Mouse (Mus musculus): ENCODE results near the gene Adh1.

The Adh1 gene

DNA sequence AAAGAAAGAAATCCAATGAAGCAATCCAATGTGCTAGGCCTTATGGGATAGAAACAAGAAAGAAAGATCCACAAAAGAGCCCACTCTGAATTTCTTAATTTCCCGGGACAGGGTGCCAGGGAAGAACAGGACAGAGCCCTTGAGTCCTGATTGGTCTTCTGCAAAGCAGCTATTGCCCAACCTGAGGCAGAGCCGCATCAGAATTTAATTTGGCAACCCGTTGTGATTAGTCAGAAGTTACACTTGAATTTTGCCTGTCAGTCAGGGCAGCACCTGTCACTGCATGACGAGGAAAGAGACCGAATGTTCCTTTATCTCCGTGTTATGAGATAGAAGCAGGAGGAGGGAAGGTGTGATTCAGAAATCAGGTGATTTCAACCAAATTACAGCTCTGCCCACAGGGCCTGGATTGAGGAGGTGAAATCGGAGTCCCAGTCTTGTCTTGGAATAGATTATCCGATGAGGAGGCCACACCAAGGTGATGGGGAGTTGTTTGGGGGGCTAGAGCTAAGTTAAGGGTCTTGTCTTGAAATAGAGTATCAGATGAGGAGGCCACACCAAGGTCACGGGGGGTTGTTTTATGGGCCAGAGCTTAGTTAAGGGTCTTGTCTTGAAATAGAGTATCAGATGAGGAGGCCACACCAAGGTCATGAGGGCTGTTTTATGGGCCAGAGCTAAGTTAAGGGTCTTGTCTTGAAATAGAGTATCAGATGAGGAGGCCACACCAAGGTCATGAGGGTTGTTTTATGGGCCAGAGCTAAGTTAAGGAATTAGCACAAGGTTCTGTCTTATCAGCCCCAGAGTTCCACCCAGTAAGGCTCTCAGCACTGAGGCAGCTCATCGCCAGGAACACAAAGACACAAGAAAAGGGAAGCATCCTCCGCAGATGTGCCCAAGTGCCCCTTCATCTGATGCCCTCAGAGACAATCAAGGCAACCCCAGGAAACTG is at the start of gene Adh1:
Gene Adh1, plus strand, starts transcription at position 271 of the 949 bp plus-strand sequence.
- no peak for DNase-seq (ENCODE audit: low spot score)

DNA sequence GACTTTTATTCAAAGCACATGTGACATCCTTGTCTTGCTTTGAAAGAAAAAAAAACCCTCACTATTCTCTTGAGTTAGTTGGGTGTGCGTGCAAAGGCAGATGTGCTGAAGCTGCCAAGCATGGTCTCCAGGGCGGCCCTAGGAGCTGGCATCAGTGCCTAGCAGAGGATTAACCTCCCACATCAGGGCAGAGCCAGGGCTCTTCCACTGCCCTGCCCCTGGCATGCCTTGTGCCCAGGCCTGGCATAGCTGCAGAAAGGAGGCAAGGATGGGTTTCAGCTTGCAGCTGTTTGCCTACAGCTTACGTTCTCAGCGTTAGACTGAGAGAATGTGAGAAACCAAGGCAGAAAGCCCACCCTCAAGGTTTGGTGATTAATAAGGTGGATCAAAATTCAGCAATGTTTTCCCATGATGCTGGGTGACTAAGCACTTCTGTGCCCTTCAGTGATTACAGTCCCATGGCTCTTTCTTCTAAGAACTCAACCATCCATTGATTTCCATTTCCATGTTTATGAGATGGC is 48.3 kb upstream of the Adh1 start:
- DNase-seq (ENCODE audit: low spot score), result no peak

DNA sequence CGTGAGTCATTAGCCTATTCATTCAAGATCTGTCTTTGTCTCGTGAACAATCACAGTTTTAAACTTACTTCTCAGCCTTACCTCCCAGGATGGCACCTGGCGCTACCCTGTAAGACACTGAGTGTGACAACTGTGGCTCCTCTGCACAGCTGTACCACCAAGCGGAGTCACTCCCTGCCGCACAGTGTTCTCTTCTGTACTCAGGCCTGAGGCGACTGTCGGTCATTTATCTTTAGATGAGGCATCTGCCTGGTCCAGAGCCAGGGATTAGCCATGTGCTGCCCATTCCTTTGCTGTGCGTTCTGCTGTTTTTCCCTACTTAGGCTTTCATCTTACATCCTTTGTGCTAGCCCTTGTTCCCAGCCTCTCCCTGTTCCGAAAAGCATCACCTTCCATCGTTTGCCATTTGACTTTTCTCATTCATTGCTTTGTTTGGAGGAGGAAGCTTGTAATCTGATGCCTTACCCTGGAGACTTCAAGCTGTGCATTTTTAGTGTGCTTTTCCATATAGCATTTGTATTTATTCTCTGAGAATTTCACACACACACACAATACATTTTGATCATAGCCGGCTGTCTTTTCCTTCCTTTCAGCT is 45.3 kb upstream of the Adh1 start:
- DNase-seq (ENCODE audit: low spot score), result no peak

DNA sequence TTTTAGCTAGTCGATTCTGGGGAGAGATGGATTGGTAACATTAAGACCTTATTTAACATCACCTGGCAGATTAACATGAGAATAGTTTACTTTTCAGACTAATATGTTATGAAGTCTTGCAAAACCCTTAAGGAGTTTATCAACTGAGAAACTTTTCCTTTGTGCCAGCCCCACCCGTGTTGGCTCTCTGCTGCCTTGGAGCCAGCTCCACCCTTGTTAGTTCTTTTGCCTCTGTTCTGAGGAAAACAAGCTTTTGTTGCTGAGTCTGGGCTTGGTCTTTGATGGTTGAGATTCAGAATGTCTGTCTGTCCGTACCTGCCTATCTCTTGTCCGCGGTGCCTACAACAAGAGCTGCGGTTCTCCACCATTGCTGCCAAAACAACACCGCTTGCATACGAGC is 44.7 kb upstream of the Adh1 start:
- DNase-seq (ENCODE audit: low spot score), result no peak

DNA sequence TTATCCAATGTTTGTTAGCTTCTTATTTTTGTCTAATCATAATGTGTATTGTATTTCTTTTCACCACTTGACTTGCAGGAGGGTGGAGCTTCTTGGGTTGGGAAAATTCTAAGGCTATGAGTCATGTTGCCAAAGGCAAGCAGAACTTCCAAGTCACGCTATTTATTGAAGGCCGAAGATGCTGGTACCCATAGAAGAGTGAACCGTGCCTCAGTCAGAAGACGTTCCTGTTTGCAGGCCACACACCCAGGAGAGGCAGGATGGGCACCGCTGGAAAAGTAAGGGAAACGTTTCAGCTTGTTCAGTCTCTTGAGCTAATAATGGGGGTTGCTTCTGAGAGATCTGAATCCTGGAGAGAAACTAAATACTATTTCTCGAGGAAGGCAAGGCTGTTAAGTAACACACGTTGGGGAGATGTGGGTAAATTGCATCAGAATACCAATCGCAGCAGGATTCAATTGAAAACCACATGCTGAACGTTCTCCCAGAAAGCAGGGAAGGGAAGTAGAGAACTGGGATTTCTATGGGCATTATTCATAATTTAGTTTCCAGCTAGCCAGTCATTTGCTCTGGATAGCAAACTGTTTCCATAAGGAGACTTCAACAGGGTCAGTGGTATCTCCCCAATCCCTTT is 43.0 kb upstream of the Adh1 start, which contains the start of gene Adh7:
Gene Adh7, plus strand, starts transcription at position 130 of the 634 bp plus-strand sequence.
- DNase-seq (ENCODE audit: low spot score), result no peak

DNA sequence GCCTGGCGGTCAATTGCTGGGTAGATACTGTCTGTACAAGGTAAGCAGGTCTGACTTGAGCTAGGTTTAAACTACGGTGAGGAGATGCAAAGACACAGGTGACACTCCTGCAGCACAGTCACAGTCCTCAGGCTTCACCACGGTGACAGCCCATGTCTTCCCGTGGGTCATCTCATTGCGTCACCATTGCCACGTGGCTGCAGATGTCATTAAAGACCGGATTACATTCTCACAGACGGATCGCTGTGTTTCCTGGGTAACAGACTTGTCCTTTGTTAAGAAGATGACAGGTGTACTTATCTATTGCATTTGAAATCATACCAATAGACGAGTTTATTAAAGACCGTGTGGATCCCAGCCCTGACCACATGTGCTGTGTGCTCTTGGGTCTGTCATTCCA is 39.7 kb upstream of the Adh1 start:
- no peak for DNase-seq (ENCODE audit: low spot score)

DNA sequence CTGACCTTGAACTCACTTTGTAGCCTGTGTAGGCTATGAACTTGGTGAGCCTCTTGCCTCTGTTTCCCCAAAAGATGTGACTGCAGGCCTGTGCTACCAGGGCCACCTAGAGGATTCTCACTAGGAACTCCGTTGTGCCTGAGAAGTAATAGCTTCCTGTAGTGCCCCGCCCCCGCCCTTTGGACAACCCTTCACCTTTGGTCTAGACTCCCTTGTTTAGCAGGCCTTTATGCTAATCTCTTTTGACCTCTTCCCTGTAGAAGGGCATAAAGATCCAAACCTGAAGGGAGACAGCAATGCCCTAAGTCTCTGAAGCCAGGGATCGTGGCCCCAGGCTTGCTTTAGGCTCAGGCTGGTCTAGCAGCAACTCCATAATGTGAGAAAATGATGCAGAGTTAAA is 38.3 kb upstream of the Adh1 start:
- DNase-seq (ENCODE audit: low spot score), result no peak

DNA sequence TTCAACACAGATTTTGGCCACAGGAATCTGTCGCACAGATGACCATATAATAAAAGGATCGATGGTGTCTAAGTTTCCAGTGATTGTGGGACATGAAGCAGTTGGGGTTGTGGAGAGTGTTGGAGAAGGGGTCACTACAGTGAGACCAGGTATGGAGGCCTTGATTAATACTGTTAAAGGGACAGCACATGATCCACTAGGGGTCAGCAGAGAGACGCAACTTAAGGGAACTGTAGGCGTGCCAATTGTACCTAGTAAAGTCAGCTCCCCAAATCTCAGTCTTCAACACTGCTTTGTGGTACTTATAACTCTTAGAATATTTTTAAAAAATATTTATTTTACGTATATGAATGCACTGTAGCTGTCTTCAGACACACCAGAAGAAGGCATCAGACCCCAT is 37.8 kb upstream of the Adh1 start:
- no peak for DNase-seq (ENCODE audit: low spot score)

DNA sequence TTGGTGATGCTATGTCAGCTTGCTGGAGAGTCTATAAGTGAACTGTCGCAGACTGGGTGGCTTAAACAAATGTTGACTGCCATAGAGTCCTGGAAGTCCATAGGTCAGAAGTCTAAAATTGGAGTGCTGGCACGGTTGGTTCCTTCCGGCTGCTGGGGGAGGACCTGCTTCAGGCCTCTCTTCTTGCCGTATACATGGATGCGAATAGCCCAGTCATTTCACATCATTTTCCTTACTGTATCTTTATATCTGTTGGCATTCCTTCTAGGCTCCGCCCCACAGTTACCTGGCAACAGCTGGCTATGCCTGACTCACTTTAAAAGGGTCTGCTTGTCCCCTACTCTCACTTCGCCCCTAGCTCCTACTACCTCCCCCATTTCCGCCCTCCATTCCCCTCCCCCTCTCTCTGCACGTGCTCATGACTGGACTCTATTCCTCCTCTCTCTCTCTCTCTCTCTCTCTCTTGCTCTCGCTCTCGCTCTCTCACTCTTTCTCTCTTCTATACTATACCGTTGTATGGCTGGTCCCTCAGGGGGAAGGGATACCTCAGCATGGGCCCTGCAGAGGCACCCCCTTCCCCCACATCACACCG is 36.3 kb upstream of the Adh1 start:
- no peak for DNase-seq (ENCODE audit: low spot score)

DNA sequence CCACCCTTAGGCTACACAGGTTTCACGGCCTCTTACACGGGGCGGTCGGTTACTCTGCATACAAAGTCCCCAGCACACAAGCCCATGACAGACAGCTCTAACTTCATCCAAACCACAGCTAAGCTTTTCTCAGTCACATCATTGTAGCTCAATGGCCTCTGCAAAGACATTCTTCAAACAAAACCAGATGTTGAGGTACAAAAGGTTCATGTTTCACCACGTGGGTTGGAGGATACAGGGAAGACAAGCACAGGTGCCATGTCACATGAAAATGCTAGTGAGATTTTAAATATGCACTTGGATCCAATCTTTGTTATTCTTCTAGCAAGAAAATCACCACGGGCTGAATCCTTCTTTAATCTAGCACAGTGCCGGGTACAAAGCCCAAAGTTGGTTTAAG is 35.5 kb upstream of the Adh1 start:
- DNase-seq (ENCODE audit: low spot score), result no peak

DNA sequence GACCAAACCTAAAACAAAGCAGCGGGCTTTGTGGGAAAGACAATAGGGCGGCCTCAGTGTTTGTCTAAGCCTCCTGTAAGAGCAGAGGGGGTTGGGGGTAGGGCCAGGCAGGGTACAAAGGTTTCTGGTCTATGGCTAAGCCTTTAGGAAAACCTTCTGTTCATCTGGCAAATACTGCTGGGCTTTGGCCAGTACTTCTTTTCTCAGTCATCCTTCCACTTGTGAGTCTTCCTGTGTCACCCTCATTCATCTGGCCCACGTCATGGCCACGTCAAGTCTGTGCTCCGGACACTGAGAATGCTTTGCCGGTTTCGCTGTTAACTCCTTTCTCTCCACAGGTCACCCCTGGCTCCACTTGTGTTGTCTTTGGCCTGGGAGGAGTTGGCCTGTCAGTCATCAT is 34.9 kb upstream of the Adh1 start:
- DNase-seq (ENCODE audit: low spot score), result no peak

DNA sequence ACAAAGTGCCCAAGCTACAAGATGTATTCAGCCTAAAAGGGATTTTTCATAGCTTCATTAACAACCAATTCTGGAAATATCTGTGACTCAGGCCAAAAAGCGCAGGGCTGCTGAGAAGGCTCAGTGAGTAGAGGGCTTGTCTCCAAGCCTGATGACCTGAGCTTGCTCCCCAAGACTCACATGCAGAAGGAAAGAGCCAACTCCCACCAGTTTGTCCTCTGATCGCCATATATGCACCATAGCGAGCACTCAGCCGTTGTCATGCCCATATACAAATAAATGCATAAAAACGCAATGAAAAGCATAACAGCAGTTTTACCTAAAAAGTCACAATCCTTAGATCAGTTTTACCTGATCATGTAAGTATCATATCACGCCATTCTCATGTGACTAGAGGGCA is 34.3 kb upstream of the Adh1 start:
- DNase-seq (ENCODE audit: low spot score), result no peak

DNA sequence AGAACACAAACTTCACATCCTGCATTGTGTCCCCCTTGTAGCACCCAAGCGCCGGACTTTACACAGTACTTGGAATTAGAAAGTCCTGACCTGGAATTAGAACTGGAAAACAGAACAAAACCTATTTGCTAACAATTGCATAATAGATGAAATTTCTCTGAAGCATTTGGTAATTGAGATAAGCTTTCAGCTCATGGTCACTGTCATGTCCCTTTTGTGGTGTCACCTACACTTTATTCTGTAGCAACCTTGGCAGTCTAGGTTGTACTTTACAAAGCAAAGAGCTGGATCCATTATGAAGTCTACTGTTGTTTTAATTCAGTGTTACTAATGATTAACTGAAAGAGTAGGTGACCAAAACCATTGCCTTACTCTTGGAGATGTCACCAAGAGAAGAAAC is 33.7 kb upstream of the Adh1 start:
- no peak for DNase-seq (ENCODE audit: low spot score)

DNA sequence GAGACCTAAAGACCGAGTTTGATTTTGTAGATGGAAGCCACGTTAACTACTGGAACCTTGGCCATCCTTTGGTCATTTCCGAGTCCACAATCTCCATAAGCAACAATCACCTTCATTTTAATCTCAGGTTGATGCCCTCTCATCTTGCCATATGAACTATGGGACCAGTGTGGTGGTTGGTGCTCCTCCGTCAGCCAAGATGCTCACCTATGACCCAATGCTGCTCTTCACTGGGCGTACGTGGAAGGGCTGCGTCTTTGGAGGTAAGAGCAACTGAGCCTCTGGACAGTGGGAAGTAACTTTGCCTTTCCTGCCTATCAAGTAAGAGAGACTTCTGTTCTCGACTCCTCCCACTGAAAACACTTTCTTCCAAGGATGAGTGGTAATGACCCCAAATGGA is 33.0 kb upstream of the Adh1 start:
- DNase-seq (ENCODE audit: low spot score), result no peak

DNA sequence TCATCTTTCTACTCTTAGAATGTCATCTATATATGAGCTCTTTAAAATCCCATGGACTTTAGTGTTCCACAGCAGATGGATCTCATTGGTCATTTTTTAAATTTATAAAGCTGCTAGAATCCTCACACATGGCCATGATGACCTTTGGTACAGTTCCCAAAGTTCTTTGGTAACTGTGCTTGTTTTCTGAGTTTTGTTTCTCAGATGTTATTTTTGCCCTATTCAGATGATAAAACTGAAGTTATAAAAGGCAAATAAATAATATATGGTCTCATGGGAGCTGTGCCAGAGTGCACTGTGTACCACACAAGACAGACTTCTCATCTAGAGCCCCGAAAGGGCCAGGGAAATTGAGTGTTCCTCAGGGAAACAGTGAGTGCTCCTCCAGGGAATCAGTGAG is 31.3 kb upstream of the Adh1 start:
- no peak for DNase-seq (ENCODE audit: low spot score)

DNA sequence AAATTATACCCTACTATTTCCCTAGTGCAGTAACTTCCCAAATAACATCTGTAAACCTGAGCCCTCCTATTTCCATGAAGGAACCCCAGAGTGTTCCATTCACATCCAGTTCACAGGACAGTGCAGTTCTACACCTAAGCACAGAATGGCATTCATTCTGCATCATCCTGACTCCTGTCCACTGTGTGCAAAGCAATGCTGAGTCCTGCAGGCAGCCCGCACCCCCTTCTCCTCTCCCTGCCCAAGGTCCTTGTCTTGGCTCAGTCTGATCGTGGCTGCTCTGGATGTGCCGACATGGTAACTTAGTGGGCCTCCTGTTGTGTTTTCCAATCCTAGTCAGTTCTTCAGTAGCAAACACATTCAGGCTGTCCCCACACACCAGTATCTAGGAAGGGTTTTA is 30.5 kb upstream of the Adh1 start:
- DNase-seq (ENCODE audit: low spot score), result no peak

DNA sequence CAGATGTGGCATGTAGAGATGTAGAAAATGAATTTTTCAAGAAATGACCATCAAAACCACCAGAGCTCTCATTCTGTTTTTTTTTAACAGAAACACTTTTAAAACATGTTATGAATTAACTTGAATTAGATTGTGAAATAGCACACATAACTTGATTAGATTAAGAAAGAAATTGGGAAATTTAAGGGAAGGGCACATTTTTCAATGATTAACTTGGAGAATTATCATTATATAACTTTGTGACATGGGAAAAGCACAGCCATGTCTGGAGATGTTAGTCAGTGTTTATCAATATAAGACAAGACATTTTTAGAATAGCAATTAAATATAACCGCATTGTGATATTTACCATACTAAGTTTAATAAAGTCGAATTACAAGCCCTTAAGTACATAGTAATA is 29.3 kb upstream of the Adh1 start:
- DNase-seq (ENCODE audit: low spot score), result no peak

DNA sequence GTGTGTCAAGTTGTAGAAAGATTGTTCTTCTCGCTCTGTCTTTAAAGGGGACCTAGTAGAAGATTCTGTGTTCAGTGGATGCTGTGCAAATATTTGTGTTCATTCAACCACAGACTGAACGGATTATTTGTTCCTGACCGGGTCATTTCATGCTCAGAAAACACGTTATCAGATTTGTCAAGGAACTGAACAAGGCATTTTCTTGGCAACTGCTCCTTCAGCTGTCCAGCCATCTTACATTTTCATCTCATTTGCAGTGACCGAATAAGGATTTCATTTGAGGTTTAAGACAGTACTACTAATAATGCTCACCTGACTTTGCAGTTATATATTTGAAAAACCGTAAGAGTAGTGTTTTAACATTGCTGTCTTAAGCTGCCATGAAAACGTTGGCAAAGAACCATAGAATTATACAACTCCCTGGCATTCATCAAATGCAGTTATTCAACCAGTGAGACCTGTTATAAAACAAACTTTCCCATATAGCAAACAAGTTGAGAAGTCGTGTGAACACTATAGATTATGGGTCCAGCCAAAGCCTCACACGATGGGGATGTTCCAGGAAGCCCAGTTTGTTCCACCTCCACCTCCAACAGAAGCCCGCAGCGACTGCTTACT is 24.1 kb upstream of the Adh1 start:
- no peak for DNase-seq (ENCODE audit: low spot score)

DNA sequence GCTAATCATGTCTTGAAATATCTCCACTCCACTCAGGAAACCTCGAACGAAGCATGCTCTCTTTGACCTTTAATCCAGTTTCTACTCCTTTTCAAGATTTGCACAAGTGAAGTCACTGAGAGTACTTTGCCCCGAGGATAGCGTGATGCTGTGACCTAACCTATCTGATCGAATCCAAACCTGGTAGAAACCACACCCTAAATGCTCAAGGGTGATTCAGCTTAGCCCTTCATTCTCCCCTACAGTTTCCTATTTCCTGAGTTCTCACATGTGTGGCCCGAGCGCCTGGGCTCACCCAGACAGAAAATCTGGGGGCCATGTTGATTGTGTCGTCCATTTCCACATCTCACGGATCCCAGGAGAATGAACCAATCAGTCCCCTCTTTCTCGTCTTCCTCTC is 22.7 kb upstream of the Adh1 start:
- no peak for DNase-seq (ENCODE audit: low spot score)

DNA sequence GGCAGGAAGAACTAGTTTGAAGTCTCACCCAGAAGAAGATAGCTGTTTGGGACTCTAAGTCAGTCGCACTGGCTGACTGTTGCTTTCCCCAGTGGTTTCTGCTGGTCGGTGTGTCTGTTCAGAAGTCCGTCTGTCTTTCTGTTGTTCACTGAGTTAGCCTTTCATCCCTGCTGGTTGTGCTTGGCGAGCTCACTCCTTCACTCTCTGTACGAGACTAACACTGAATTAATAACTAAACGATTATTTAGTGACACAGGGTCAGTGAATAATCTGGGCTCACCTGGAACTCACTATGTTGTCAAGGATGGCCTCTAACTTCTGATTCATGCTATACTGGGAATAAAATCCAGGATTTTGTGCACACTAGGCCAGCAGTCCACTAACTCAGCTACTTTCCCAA is 21.3 kb upstream of the Adh1 start:
- DNase-seq (ENCODE audit: low spot score), result no peak

DNA sequence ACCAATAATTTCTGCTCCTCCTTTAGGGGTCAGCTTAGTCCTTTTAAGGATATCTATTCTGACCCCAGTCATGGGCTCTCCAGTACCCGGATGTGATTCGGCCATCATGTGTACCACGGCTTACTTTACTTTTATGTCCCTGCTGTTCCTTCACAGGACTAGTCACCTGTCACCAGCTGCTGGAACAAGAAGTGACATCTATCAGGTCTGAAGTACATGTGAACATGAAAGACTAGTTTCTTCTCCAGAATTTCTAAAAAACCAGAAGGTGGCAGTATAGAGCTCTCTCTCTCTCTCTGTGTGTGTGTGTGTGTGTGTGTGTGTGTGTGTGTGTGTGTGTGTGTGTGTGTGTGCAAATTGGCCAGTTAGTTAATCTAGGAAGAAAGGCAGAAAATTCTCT is 20.4 kb upstream of the Adh1 start:
- no peak for DNase-seq (ENCODE audit: low spot score)

DNA sequence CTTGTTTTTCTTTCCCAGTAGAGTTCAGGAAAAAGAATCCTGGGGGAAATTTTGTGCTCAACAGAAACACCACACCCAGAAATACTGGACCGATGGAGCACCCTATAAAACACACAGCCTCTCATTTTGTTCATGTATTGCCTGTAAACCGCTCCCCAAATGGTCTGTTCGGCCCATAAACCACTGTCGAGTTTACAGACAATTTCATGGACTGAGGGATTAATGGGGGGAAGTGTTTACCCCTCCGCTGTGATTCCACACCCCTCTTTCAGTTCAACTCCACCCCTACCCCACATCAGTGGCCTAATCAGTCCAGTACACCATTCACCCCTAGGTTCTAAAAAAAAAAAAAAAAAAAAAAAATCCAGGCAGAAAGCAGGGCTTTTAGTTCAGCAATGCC is 19.8 kb upstream of the Adh1 start:
- DNase-seq (ENCODE audit: low spot score), result no peak

Measured in spleen, adult 12 weeks (tissue).